Mouse (Mus musculus) neural tube, embryonic 12.5 days (tissue): Measurements from ENCODE around the gene 1600002K03Rik. TPM values are rescaled to one million over a fixed set of nuclear protein-coding genes. Genes with fewer than 3 reads are reported as not detected.
"Not testable (repeated sequence)": the region's sequence is repeated elsewhere in the genome, so short reads cannot be mapped to it uniquely, and the experiment has no call there.

Source experiments
- ATAC-seq: fragments of 200-750 bp; cut with Nextera tagmentation; 2 replicates; pipeline ENCODE4 v1.8.0; 2017; ENCODE audit warnings: low read depth, mild to moderate bottlenecking, moderate TSS enrichment, moderate library complexity; ENCODE audit not compliant: low FRiP score
- H3K27ac ChIP-seq: fragments of 300-500 bp; sonication (generic); 2 replicates; pipeline ENCODE4 v1.5.1; 2016
- H3K27me3 ChIP-seq: fragments of 300-500 bp; sonication (generic); replicated peaks from 2 replicates; pipeline ENCODE4 v1.6.1; 2016; ENCODE audit warnings: mild to moderate bottlenecking
- H3K36me3 ChIP-seq: fragments of 300-500 bp; sonication (generic); 2 replicates; pipeline ENCODE4 v1.6.1; 2016; ENCODE audit warnings: mild to moderate bottlenecking
- H3K4me1 ChIP-seq: fragments of 300-500 bp; sonication (generic); 2 replicates; pipeline ENCODE4 v1.6.1; 2016
- H3K4me2 ChIP-seq: fragments of 300-500 bp; sonication (generic); replicated peaks from 2 replicates; pipeline ENCODE4 v1.6.1; 2016; ENCODE audit warnings: mild to moderate bottlenecking
- H3K4me3 ChIP-seq: fragments of 300-500 bp; sonication (generic); 2 replicates; pipeline ENCODE4 v1.5.1; 2016
- H3K9ac ChIP-seq: fragments of 300-500 bp; sonication (generic); 2 replicates; pipeline ENCODE4 v1.6.1; 2016; ENCODE audit warnings: mild to moderate bottlenecking
- H3K9me3 ChIP-seq: fragments of 300-500 bp; sonication (generic); 2 replicates; pipeline ENCODE4 v1.6.1; 2016; ENCODE audit warnings: mild to moderate bottlenecking
- WGBS: fragments of 180-500 bp; shearing (Covaris S2); methylation state at CpG from one replicate; pipeline ENCODE4 v1.1.7; 2016; 5-methylcytosine and 5-hydroxymethylcytosine counted together
- polyA plus RNA-seq: library from polyadenylated mRNA; unstranded; fragments of >200 nt; fragmentation: Nextera tagmentation; extraction: Ambion mirVana; gene quantifications from 2 replicates; pipeline ENCODE4 v1.2.1, GENCODE M21; 2016

Gene 1600002K03Rik
- polyA plus RNA-seq, 1 experiment from 2014 or later = 15.7 TPM

- Histone ChIP-seq H3K9ac (no peak overlapping the region), H3K4me2 (no peak overlapping the region)
- ATAC-seq = no peak
These were observed 34.9 kb downstream of the 1600002K03Rik start for GRCm38 (mm10) chr10:80207676-80208075.

DNA sequence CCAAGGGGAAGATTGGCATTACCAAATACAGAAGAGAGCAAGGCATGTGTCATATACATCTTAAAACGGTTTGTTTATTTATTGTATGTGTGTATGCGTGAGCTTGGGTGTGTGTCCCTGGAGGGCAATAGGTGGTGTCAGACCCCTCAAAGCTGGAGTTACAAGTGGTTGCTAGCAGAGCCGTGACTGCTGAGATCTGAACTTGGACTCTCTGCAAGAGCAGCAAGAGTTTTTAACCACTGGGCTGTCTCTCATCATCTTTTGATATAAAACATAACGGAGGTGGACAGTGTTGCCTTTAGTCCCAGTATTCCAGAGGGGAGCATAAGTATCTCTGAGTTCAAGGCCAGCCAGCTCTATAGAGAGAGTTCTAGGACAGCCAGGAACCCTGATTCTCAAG, 35.5 kb downstream of the 1600002K03Rik start:
- 71% methylated on average over 4 of the region's 4 CpGs for WGBS
- no peak for ATAC-seq
- Histone ChIP-seq H3K4me3 (no peak overlapping the region), H3K27ac (peak overlapping the region; percentile 47; the same call in 1 of the 2 replicates), H3K4me1 (peaks cover 22% of the 10 kb centered on the region), H3K36me3 (no peaks in the 10 kb centered on the region), H3K27me3 (no peaks in the 10 kb centered on the region), H3K9me3 (no peaks in the 10 kb centered on the region), H3K4me2 (peak overlapping the region; percentile 52), H3K9ac (no peak overlapping the region)

More at GRCm38 (mm10) chr10:80207676-80208075, 34.9 kb downstream of the 1600002K03Rik start:
- no peak overlapping the region for H3K27ac ChIP-seq
- no peak overlapping the region for H3K4me3 ChIP-seq
- no peaks in the 10 kb centered on the region for H3K36me3 ChIP-seq
- H3K27me3 ChIP-seq = no peaks in the 10 kb centered on the region
- WGBS = 46% methylated on average over 10 of the region's 10 CpGs
- H3K9me3 ChIP-seq = no peaks in the 10 kb centered on the region
- H3K4me1 ChIP-seq = peaks cover 22% of the 10 kb centered on the region

DNA sequence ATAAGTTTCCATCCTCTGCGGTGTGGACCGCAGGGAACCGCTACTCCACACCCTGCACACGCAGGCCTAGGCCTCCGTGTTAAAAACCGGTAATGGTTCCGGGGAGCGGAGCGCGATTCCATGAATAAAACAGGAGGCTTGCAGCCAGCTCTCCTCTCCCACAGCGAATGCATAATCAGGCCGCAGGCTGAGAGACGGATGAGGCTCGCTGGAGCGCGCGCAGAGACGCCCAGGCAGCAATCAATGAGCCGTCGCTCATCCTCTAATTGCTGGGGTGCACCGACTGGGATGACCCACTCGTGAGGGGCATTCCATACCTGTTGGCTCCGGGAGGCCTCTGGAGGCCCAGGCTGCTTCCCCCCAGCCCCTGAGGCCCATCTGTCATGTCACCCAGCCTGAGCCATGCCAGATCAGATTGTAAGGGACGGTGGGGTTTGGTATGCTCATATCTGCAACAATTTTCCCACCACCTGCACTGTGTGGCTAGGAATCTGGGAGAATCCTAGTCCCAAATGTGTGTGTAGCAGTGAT, 36.2 kb downstream of the 1600002K03Rik start:
- ATAC-seq = peak; percentile 62
- H3K4me3 ChIP-seq = no peak overlapping the region
- no peaks in the 10 kb centered on the region for H3K36me3 ChIP-seq
- H3K9ac ChIP-seq = 0 out of 2 replicates have a peak overlapping the region, but pooled peaks have one; percentile 29
- no peaks in the 10 kb centered on the region for H3K9me3 ChIP-seq
- H3K4me2 ChIP-seq = peak overlapping the region; percentile 52
- no peaks in the 10 kb centered on the region for H3K27me3 ChIP-seq
- WGBS = 4% methylated on average over 24 of the region's 24 CpGs
- H3K27ac ChIP-seq = peak overlapping the region; percentile 47; the same call in 1 of the 2 replicates
- peaks cover 20% of the 10 kb centered on the region for H3K4me1 ChIP-seq

DNA sequence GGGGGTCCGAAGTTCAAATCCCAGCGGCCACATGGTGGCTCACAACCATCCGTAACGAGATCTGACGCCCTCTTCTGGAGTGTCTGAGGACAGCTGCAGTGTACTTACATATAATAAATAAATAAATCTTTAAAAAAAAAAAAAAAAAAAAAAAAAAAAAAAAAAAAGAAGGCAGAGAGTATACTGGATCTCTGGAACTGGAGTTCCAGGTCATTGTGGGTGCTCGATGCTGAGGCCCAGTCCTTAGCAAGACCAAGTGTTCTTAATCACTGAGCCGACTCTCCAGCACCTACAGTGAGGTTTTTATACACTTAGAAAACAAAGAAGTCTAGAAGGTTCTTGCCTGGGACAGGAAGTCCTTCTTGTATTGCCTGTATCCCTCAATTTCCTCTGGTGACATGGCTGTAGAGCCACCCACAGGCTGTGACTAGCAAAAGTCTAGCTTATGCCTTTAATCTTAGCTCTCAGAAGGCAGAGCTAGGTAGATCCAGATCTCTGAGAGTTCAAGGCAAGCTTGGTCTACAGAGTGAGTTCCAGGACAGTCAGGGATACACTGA, 38.9 kb downstream of the 1600002K03Rik start:
- H3K4me3 ChIP-seq, H3K27ac ChIP-seq, H3K9ac ChIP-seq, ATAC-seq, H3K9me3 ChIP-seq, H3K27me3 ChIP-seq, H3K4me2 ChIP-seq, H3K36me3 ChIP-seq: not testable (repeated sequence)
- WGBS = 68% methylated on average over 7 of the region's 7 CpGs
- peaks cover 20% of the 10 kb centered on the region for H3K4me1 ChIP-seq

- ATAC-seq = no peak
- Histone ChIP-seq H3K27me3 (no peaks in the 10 kb centered on the region), H3K4me1 (peaks cover 5% of the 10 kb centered on the region), H3K9me3 (no peaks in the 10 kb centered on the region), H3K9ac (0 out of 2 replicates have a peak overlapping the region, but pooled peaks have one; percentile 17), H3K4me3 (no peak overlapping the region), H3K4me2 (no peak overlapping the region), H3K27ac (no peak overlapping the region), H3K36me3 (no peaks in the 10 kb centered on the region)
- 15% methylated on average over 16 of the region's 16 CpGs for WGBS
These were observed 42.5 kb downstream of the 1600002K03Rik start for GRCm38 (mm10) chr10:80215048-80215772.

- WGBS = 32% methylated on average over 6 of the region's 9 CpGs
These were observed 47.9 kb downstream of the 1600002K03Rik start for GRCm38 (mm10) chr10:80220676-80221075.

GRCm38 (mm10) chr10:80223137-80223536, 50.4 kb downstream of the 1600002K03Rik start:
- not testable (repeated sequence) for H3K4me2 ChIP-seq, ATAC-seq
- peaks cover 22% of the 10 kb centered on the region for H3K4me1 ChIP-seq

More at GRCm38 (mm10) chr10:80220676-80221075, 47.9 kb downstream of the 1600002K03Rik start:
- Histone ChIP-seq H3K9me3 (no peaks in the 10 kb centered on the region), H3K4me3 (no peak overlapping the region), H3K4me1 (peaks cover 6% of the 10 kb centered on the region; the same call in 1 of the 2 replicates), H3K4me2 (no peak overlapping the region), H3K36me3 (no peaks in the 10 kb centered on the region), H3K27me3 (no peaks in the 10 kb centered on the region), H3K27ac (no peak overlapping the region), H3K9ac (no peak overlapping the region)
- no peak for ATAC-seq

More at GRCm38 (mm10) chr10:80223137-80223536, 50.4 kb downstream of the 1600002K03Rik start:
- not testable (repeated sequence) for H3K27ac ChIP-seq, H3K27me3 ChIP-seq, H3K36me3 ChIP-seq, H3K9me3 ChIP-seq, H3K4me3 ChIP-seq, H3K9ac ChIP-seq
- WGBS = 90% methylated on average over 2 of the region's 2 CpGs

Other genes with a start within 250 kb of the 1600002K03Rik start
- gene Arid3a, start 245.9 kb upstream of the 1600002K03Rik start, polyA plus RNA-seq = 4.9 and 7.7 TPM in 2 replicates
- gene Wdr18, start 212.8 kb upstream of the 1600002K03Rik start, polyA plus RNA-seq = 84.5 and 98.3 TPM in 2 replicates
- gene Grin3b, start 202.2 kb upstream of the 1600002K03Rik start, polyA plus RNA-seq = 0.24 and 0.40 TPM in 2 replicates
- gene Tmem259, start 188.6 kb upstream of the 1600002K03Rik start, polyA plus RNA-seq = 26.3 and 27.7 TPM in 2 replicates
- 106 and 107 TPM in 2 replicates for gene Cnn2, start 184.4 kb upstream of the 1600002K03Rik start, polyA plus RNA-seq
- gene Abca7, start 176.4 kb upstream of the 1600002K03Rik start, polyA plus RNA-seq = 9.9 and 10.7 TPM in 2 replicates
- 4.3 and 4.7 TPM in 2 replicates for gene Arhgap45, start 156.3 kb upstream of the 1600002K03Rik start, polyA plus RNA-seq
- gene Polr2e, start 133.1 kb upstream of the 1600002K03Rik start, polyA plus RNA-seq = 160 and 166 TPM in 2 replicates
- gene Gpx4, start 125.8 kb upstream of the 1600002K03Rik start, polyA plus RNA-seq = 499 and 515 TPM in 2 replicates
- 15.1 and 15.4 TPM in 2 replicates for gene Sbno2, start 67.4 kb upstream of the 1600002K03Rik start, polyA plus RNA-seq
- gene Stk11, start 57.1 kb upstream of the 1600002K03Rik start, polyA plus RNA-seq = 17.4 and 23.9 TPM in 2 replicates
- 396 and 422 TPM in 2 replicates for gene Atp5d, start 34.3 kb upstream of the 1600002K03Rik start, polyA plus RNA-seq
- 26.5 and 27.3 TPM in 2 replicates for gene Cbarp, start 32.1 kb upstream of the 1600002K03Rik start, polyA plus RNA-seq
- gene Midn, start 24.7 kb upstream of the 1600002K03Rik start, polyA plus RNA-seq = 40.8 and 45.1 TPM in 2 replicates
- 262 and 273 TPM in 2 replicates for gene Cirbp, start 7.0 kb upstream of the 1600002K03Rik start, polyA plus RNA-seq
- gene Efna2, start 6.5 kb downstream of the 1600002K03Rik start, polyA plus RNA-seq = 47.9 and 48.0 TPM in 2 replicates
- gene Mum1, start 53.5 kb downstream of the 1600002K03Rik start, polyA plus RNA-seq = 52.1 and 54.6 TPM in 2 replicates
- 214 and 227 TPM in 2 replicates for gene Ndufs7, start 76.2 kb downstream of the 1600002K03Rik start, polyA plus RNA-seq
- 37.9 and 38.6 TPM in 2 replicates for gene Gamt, start 88.1 kb downstream of the 1600002K03Rik start, polyA plus RNA-seq
- gene Dazap1, start 88.5 kb downstream of the 1600002K03Rik start, polyA plus RNA-seq = 66.6 TPM in 2 replicates
- 643 and 654 TPM in 2 replicates for gene Rps15, start 119.5 kb downstream of the 1600002K03Rik start, polyA plus RNA-seq
- gene Apc2, start 123.0 kb downstream of the 1600002K03Rik start, polyA plus RNA-seq = 160 and 175 TPM in 2 replicates
- gene 2310011J03Rik, start 147.6 kb downstream of the 1600002K03Rik start, polyA plus RNA-seq = 37.7 and 41.1 TPM in 2 replicates
- gene Pcsk4, start 156.6 kb downstream of the 1600002K03Rik start, polyA plus RNA-seq = 2.2 and 2.3 TPM in 2 replicates
- gene Reep6, start 157.0 kb downstream of the 1600002K03Rik start, polyA plus RNA-seq = 3.4 and 3.6 TPM in 2 replicates
- 0.50 and 1.1 TPM in 2 replicates for gene Adamtsl5, start 175.5 kb downstream of the 1600002K03Rik start, polyA plus RNA-seq
- 0.29 and 0.49 TPM in 2 replicates for gene Plk5, start 183.5 kb downstream of the 1600002K03Rik start, polyA plus RNA-seq
- gene Mex3d, start 214.7 kb downstream of the 1600002K03Rik start, polyA plus RNA-seq = 23.6 and 26.5 TPM in 2 replicates
- 304 and 314 TPM in 2 replicates for gene Mbd3, start 226.6 kb downstream of the 1600002K03Rik start, polyA plus RNA-seq
- gene Uqcr11, start 233.9 kb downstream of the 1600002K03Rik start, polyA plus RNA-seq = 436 and 478 TPM in 2 replicates